Mouse (Mus musculus) G1E (cell line): ENCODE results near the gene Ngly1.

ENCODE experiments used
- CTCF ChIP-seq: IDR thresholded peaks from 2 replicates; pipeline ENCODE4 v1.5.1; 2012; ENCODE audit warnings: low read depth, low read length, inconsistent platforms, mixed read lengths
- GATA2 ChIP-seq: IDR thresholded peaks from 2 replicates; pipeline ENCODE4 v1.6.1; 2012; ENCODE audit warnings: low read depth, low read length, inconsistent platforms, borderline replicate concordance

DNA sequence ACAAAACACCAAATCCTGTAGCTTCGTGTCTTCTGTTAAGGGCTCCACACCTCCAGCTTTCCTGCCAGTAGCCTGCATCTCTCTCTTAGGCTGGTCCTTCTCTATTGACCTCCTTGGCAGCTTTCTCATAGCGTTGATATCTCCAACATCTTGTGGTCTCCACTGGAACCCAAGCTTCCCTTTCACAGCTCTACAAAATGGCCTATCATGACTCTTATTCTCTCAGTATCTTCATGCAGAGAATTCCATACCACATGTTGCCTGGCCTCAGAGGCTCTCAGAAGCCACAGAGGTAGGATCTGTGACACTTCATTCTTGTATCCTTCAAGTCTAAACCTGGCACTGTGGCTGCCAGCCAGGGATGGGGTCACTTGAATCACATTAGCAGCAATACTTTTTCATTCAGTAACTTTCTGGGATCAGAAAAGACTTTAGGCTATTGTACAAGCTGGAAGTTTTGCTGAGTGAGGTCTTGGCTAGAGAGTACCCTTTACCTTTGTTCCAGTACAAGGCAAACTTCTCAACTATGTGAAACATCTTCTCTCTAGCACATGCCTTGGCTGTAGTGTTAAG is 2.7 kb upstream of the Ngly1 start:
- TF ChIP-seq CTCF (no peak), GATA2 (no peak)
